Mouse (Mus musculus) gastrocnemius, postnatal 25 days (tissue): Measurements from ENCODE around the gene Ccdc117. TPM values are rescaled to one million over a fixed set of nuclear protein-coding genes. Genes with fewer than 3 reads are reported as not detected.
"Not testable (repeated sequence)": the region's sequence is repeated elsewhere in the genome, so short reads cannot be mapped to it uniquely, and the experiment has no call there.

Experiments used
- DNase-seq: peaks from one replicate; pipeline ENCODE4 v3.0.0; 2022
- long read RNA-seq, 2 experiments: library from polyadenylated mRNA; stranded (forward); transcript quantifications; one replicate each; pipeline ENCODE4 v2.0.0; 2021
- total RNA-seq, 2 experiments: library from RNA; stranded (reverse); gene quantifications; 1 replicate in 1 of 2; 2 replicates in 1 of 2; pipeline ENCODE4 v1.2.3; 2021

Ccdc117 gene
- total RNA-seq = 10 to 100 TPM; 14.9 to 15.6 TPM
- long read RNA-seq, experiment 1, transcript Ccdc117-201 (5 exons, 3,372 nt) = major isoform, 17 of 20 reads
- long read RNA-seq, experiment 1, partial matches to known transcripts = 1 of 20 reads
- long read RNA-seq, experiment 1, other reads (novel, unspliced or antisense) = 2 of 20 reads
- long read RNA-seq, experiment 2, transcript Ccdc117-201 (5 exons, 3,372 nt) = major isoform, 21 of 22 reads
- long read RNA-seq, experiment 2, partial matches to known transcripts = 0 of 22 reads
- long read RNA-seq, experiment 2, other reads (novel, unspliced or antisense) = 1 of 22 reads

- DNase-seq = peak; percentile 92
These were observed at the start of gene Ccdc117 for GRCm38 (mm10) chr11:5541799-5542481. Gene Ccdc117 (minus strand): TSS chr11:5542187.

- no peak for DNase-seq
These were observed 33.1 kb upstream of the Ccdc117 start for GRCm38 (mm10) chr11:5575046-5575445.

GRCm38 (mm10) chr11:5573821-5574220, 31.8 kb upstream of the Ccdc117 start:
- no peak for DNase-seq

GRCm38 (mm10) chr11:5571856-5572255, 29.9 kb upstream of the Ccdc117 start:
- DNase-seq = no peak

GRCm38 (mm10) chr11:5569474-5569873, 27.5 kb upstream of the Ccdc117 start, which contains the start of gene Ankrd36:
Gene Ankrd36 (plus strand): TSS chr11:5569684.
- DNase-seq = no peak

GRCm38 (mm10) chr11:5568082-5568481, 26.1 kb upstream of the Ccdc117 start:
- no peak for DNase-seq

GRCm38 (mm10) chr11:5567654-5568053, 25.7 kb upstream of the Ccdc117 start:
- DNase-seq = no peak

- no peak for DNase-seq
These were observed 24.5 kb upstream of the Ccdc117 start for GRCm38 (mm10) chr11:5566506-5566905.

- no peak for DNase-seq
These were observed 23.6 kb upstream of the Ccdc117 start for GRCm38 (mm10) chr11:5565596-5565995.

- no peak for DNase-seq
These were observed 21.9 kb upstream of the Ccdc117 start for GRCm38 (mm10) chr11:5563898-5564297.

GRCm38 (mm10) chr11:5562625-5563268, 20.8 kb upstream of the Ccdc117 start:
- no peak for DNase-seq

GRCm38 (mm10) chr11:5560273-5560672, 18.3 kb upstream of the Ccdc117 start:
- DNase-seq = no peak

GRCm38 (mm10) chr11:5551931-5552330, 9.9 kb upstream of the Ccdc117 start:
- DNase-seq = no peak

- DNase-seq = no peak
These were observed 9.4 kb upstream of the Ccdc117 start for GRCm38 (mm10) chr11:5551430-5551829.

GRCm38 (mm10) chr11:5546693-5547092, 4.7 kb upstream of the Ccdc117 start:
- no peak for DNase-seq

- DNase-seq = no peak
These were observed 3.5 kb upstream of the Ccdc117 start for GRCm38 (mm10) chr11:5545457-5545856.

- DNase-seq = not testable (repeated sequence)
These were observed 2.7 kb upstream of the Ccdc117 start for GRCm38 (mm10) chr11:5544709-5545108.

GRCm38 (mm10) chr11:5543281-5543680, 1.3 kb upstream of the Ccdc117 start:
- DNase-seq = no peak

- no peak for DNase-seq
These were observed 647 bp upstream of the Ccdc117 start for GRCm38 (mm10) chr11:5542482-5543185.

GRCm38 (mm10) chr11:5541230-5541798, 673 bp downstream of the Ccdc117 start:
- no peak for DNase-seq

GRCm38 (mm10) chr11:5540331-5540730, 1.7 kb downstream of the Ccdc117 start:
- no peak for DNase-seq

GRCm38 (mm10) chr11:5537454-5537853, 4.5 kb downstream of the Ccdc117 start:
- DNase-seq = not testable (repeated sequence)
